Mouse (Mus musculus): Measurements from ENCODE around the gene Lrg1. TPM values are rescaled to one million over a fixed set of nuclear protein-coding genes. Genes with fewer than 3 reads are reported as not detected.

The Lrg1 gene
- total and polyA plus RNA-seq, 2 experiments from 2014 or later, result 0.21 to 0.90 TPM

DNA sequence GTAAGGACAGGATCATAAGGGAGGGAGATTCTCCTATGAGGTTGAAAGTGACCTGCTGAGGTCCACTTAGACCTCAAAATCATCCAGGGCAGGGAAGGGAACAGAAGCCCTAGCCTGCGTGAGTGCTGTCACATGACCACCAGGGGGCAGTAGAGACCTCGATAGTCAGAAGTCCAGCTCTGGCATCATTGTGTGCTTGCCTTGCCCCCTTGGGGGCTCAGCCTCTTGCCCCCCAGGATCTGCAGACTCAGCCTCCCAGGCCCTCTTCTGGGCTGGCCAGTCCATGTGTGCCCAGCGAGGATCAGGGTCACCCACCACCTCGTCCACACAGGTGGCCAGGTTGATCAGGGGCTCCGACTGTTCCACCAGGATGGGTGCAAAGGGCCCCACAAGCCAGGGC, 9.9 kb downstream of the Lrg1 start:
- Histone ChIP-seq H3K27ac (no peak overlapping the region), H3K4me3 (ENCODE audit: low read length) (no peak overlapping the region), H3K9ac (replicated peaks; ENCODE audit: low read length) (no peak overlapping the region), H3K4me2 (ENCODE audit: low read depth, low read length) (no peak overlapping the region), H3K4me1 (ENCODE audit: insufficient read depth, low read length) (no peaks in the 10 kb centered on the region), H3K9me3 (ENCODE audit: low read length) (no peaks in the 10 kb centered on the region), H3K27me3 (ENCODE audit: insufficient read depth, low read length) (no peaks in the 10 kb centered on the region), H3K36me3 (ENCODE audit: insufficient read depth, low read length) (no peaks in the 10 kb centered on the region)
- peak; percentile 93 for TF ChIP-seq CTCF (IDR thresholded peaks at IDR 0.05; ENCODE audit: low read depth)
- ATAC-seq (0 out of 2 replicates have a peak, but pooled peaks have one; percentile 31), DNase-seq (ENCODE audit: low spot score) (peak; percentile 85)
- WGBS, result 45% methylated on average over 5 of the region's 5 CpGs

DNA sequence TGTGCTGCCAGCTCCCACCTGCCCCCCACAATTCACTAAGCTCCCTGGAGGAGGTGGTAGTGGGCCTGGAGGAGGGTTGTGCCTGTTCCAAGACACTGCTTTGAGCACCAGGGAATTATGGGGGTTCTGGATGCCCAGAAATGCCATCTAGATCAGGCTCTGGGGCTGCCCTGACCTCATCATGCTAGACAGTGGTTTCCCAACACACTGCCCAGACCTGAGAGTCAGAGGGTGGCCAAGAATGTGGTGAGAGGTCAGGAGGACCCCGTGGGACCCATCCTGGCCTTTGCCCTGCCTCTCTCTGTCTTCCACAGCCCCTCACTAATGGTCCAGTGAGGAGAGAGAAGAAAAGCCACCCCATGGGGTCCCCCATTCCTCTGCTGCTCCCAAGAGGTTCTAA, 10.8 kb downstream of the Lrg1 start:
- H3K4me1 ChIP-seq (ENCODE audit: insufficient read depth, low read length), result no peaks in the 10 kb centered on the region
- H3K9me3 ChIP-seq (ENCODE audit: low read length), result no peaks in the 10 kb centered on the region
- H3K27ac ChIP-seq, result 0 out of 2 replicates have a peak overlapping the region, but pooled peaks have one; percentile 45
- TF ChIP-seq CTCF (IDR thresholded peaks at IDR 0.05; ENCODE audit: low read depth), result no peak
- no peak overlapping the region for H3K4me2 ChIP-seq (ENCODE audit: low read depth, low read length)
- 33% methylated on average over 1 of the region's 1 CpGs for WGBS
- H3K27me3 ChIP-seq (ENCODE audit: insufficient read depth, low read length), result no peaks in the 10 kb centered on the region
- DNase-seq (ENCODE audit: low spot score), result no peak
- no peak overlapping the region for H3K4me3 ChIP-seq (ENCODE audit: low read length)
- ATAC-seq, result no peak
- no peak overlapping the region for H3K9ac ChIP-seq (replicated peaks; ENCODE audit: low read length)
- H3K36me3 ChIP-seq (ENCODE audit: insufficient read depth, low read length), result no peaks in the 10 kb centered on the region

DNA sequence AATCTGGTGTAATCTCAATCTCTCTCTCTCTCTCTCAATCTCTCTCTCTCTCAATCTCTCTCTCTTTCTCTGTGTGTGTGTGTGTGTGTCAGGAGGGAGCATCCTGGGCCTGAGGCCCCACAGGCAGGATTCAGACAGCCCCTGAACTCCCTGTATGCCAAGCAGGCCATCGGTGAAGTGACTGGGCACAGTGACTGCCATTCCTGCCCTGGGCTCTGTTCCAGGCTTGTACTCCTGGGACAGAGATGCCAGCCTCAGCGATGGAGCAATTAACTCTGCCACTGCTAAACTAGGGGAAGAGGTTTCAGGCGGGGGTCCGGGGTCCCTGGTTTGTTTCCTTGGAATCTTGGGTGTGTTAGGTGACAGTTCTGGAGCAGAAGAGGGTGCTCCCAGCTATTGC, 11.2 kb downstream of the Lrg1 start:
- Histone ChIP-seq H3K27ac (peak overlapping the region; percentile 45; the same call in 1 of the 2 replicates), H3K4me2 (ENCODE audit: low read depth, low read length) (no peak overlapping the region)

DNA sequence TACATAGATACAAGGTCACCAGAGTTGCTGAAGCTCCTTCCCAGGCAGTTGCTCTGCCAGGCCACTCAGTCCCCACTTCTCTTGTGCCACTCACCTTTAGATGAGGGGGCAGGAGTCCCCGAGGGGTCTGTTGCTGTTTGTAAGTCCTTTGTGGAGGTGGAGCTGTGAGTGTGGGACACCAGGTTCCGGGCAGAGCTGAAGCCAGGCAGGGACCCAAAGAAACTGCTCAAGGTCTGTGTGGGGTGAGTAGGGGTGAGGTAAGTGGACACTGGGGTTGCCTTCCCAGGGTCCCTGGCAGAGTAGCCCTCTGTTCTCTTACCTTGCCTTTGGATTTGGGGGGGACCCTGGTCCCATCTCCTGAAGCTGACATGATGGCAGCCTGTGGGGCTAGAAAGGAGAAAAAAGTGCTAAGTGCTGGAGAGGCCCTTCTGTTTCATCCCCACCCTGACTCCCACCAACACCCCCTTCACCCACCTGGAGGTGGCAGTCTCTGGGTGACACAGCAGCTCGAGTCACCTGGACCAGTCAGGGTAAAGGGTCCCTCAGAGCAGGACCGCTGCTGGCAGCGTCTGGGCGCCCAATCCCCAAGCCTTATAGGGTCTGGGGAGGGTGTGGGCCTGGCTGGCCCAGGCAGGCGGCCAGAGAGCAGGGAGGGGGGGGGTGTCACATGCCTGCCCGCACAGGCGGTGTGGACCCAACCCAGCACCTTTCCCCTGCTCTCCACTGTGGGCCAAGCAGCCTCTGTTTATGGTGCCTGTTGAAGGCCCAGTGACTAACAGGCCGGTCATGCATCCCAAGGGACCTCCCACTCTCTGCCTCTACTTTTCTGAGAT, 12.4 kb downstream of the Lrg1 start, which contains the start of gene Plin4:
Gene Plin4, minus strand, starts transcription at position 585 of the 833 bp plus-strand sequence.
- TF ChIP-seq CTCF (IDR thresholded peaks at IDR 0.05; ENCODE audit: low read depth), result no peak
- no peak for DNase-seq (ENCODE audit: low spot score)
- H3K9me3 ChIP-seq (ENCODE audit: low read length), result no peaks in the 10 kb centered on the region
- H3K27ac ChIP-seq, result peak within 1 kb of the TSS; percentile 45; the same call in 1 of the 2 replicates
- no peaks in the 10 kb centered on the region for H3K36me3 ChIP-seq (ENCODE audit: insufficient read depth, low read length)
- no peaks in the 10 kb centered on the region for H3K4me1 ChIP-seq (ENCODE audit: insufficient read depth, low read length)
- no peak within 1 kb of the TSS for H3K4me3 ChIP-seq (ENCODE audit: low read length)
- 0 out of 2 replicates have a peak, but pooled peaks have one; percentile 15 for ATAC-seq
- no peak within 1 kb of the TSS for H3K9ac ChIP-seq (replicated peaks; ENCODE audit: low read length)
- no peaks in the 10 kb centered on the region for H3K27me3 ChIP-seq (ENCODE audit: insufficient read depth, low read length)
- H3K4me2 ChIP-seq (ENCODE audit: low read depth, low read length), result no peak within 1 kb of the TSS
- WGBS, result 56% methylated on average over 10 of the region's 10 CpGs

More for the DNA sequence above, 11.2 kb downstream of the Lrg1 start:
- H3K4me1 ChIP-seq (ENCODE audit: insufficient read depth, low read length), result no peaks in the 10 kb centered on the region
- TF ChIP-seq CTCF (IDR thresholded peaks at IDR 0.05; ENCODE audit: low read depth), result no peak
- ATAC-seq (peak; percentile 27; the same call in 1 of the 2 replicates), DNase-seq (ENCODE audit: low spot score) (peak; percentile 68)
- H3K36me3 ChIP-seq (ENCODE audit: insufficient read depth, low read length), result no peaks in the 10 kb centered on the region
- no peak overlapping the region for H3K9ac ChIP-seq (replicated peaks; ENCODE audit: low read length)
- H3K9me3 ChIP-seq (ENCODE audit: low read length), result no peaks in the 10 kb centered on the region
- no peaks in the 10 kb centered on the region for H3K27me3 ChIP-seq (ENCODE audit: insufficient read depth, low read length)
- WGBS, result 35% methylated on average over 4 of the region's 4 CpGs
- H3K4me3 ChIP-seq (ENCODE audit: low read length), result no peak overlapping the region

DNA sequence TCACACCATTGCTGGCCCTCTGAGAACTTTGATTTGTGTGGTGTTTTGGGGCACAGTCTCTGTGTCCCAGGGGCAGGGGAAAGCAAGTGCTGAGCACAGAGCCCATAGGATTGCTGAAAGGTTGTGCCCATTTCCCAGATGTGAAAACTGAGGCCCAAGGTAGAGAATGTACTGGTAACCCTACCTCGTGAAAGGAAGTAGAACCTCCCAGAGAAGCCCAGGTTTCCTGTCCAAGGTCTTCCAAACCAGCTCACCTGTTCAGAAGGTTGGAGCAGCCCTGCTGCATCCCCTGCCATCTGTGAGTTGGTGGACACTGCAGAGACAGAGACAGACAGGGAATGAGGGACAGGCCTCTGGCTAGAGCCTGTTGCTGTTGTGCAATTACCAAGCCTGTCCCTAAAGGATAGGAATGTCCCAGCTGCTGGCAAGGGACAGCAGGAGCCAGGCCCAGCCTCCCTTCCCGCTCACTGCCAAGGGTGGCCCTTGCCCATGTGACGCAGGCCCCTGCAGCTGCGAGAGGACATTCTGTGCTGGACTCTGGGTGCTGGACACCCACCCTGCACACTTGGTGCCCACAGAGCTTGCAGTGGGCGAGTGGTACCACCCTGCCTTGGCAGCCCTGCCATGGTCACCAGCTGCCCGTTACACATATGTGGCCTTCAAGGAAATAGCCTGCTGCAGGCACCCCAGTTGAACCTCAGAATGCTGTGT, 13.3 kb downstream of the Lrg1 start:
- H3K4me1 ChIP-seq (ENCODE audit: insufficient read depth, low read length), result no peaks in the 10 kb centered on the region
- H3K4me2 ChIP-seq (ENCODE audit: low read depth, low read length), result no peak overlapping the region
- no peak overlapping the region for H3K27ac ChIP-seq
- ATAC-seq (peak; percentile 39), DNase-seq (ENCODE audit: low spot score) (no peak)
- no peaks in the 10 kb centered on the region; the same call in 1 of the 2 replicates for H3K36me3 ChIP-seq (ENCODE audit: insufficient read depth, low read length)
- H3K4me3 ChIP-seq (ENCODE audit: low read length), result no peak overlapping the region
- 76% methylated on average over 6 of the region's 6 CpGs for WGBS
- no peaks in the 10 kb centered on the region for H3K9me3 ChIP-seq (ENCODE audit: low read length)
- H3K27me3 ChIP-seq (ENCODE audit: insufficient read depth, low read length), result no peaks in the 10 kb centered on the region
- no peak overlapping the region for H3K9ac ChIP-seq (replicated peaks; ENCODE audit: low read length)
- no peak for TF ChIP-seq CTCF (IDR thresholded peaks at IDR 0.05; ENCODE audit: low read depth)

DNA sequence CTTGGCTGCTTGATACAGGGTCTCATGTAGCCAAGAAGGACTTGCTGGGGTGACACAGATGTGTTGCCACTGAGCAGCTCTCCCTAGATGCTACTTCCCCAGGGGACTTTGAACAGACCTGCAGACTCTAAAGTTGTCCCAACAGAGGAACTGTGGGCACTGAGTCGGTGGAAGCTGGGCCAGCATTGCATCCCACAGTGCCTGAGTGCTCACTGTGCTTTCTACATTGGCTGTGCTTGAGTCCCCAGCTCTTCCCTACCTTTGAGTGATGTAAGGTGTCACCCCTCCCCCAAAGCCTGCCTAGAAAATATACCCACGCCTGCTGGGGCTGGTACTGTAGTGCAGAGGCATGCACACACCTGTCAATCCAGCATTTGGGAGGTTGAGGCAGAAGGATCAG, 14.1 kb downstream of the Lrg1 start:
- peaks cover 4% of the 10 kb centered on the region; the same call in 1 of the 2 replicates for H3K36me3 ChIP-seq (ENCODE audit: insufficient read depth, low read length)
- DNase-seq (ENCODE audit: low spot score), result no peak
- H3K9me3 ChIP-seq (ENCODE audit: low read length), result no peaks in the 10 kb centered on the region
- H3K4me2 ChIP-seq (ENCODE audit: low read depth, low read length), result no peak overlapping the region
- ATAC-seq, result no peak
- no peaks in the 10 kb centered on the region for H3K4me1 ChIP-seq (ENCODE audit: insufficient read depth, low read length)
- no peak overlapping the region for H3K9ac ChIP-seq (replicated peaks; ENCODE audit: low read length)
- 79% methylated on average over 2 of the region's 2 CpGs for WGBS
- H3K27ac ChIP-seq, result no peak overlapping the region
- H3K4me3 ChIP-seq (ENCODE audit: low read length), result no peak overlapping the region
- no peak for TF ChIP-seq CTCF (IDR thresholded peaks at IDR 0.05; ENCODE audit: low read depth)
- H3K27me3 ChIP-seq (ENCODE audit: insufficient read depth, low read length), result no peaks in the 10 kb centered on the region
